Mouse (Mus musculus) lung, postnatal 0 days (tissue): Measurements from ENCODE around the gene Gm49354. TPM values are rescaled to one million over a fixed set of nuclear protein-coding genes. Genes with fewer than 3 reads are reported as not detected.
A peak's percentile ranks its signal among the peaks of the same experiment; 100 is the strongest.

ENCODE experiments used
- ATAC-seq: fragments of 200-750 bp; cut with Nextera tagmentation; 2 replicates; pipeline ENCODE4 v1.8.0; 2017; ENCODE audit warnings: moderate library complexity
- DNase-seq: peaks from one replicate; pipeline ENCODE4 v3.0.0-alpha.2; 2016; ENCODE audit warnings: low spot score
- H3K27ac ChIP-seq: fragments of 300-500 bp; sonication (generic); 2 replicates; pipeline ENCODE4 v1.5.1; 2014; ENCODE audit warnings: antibody characterized with exemption, mild to moderate bottlenecking, low read length, mixed read lengths
- H3K27me3 ChIP-seq: fragments of 300-500 bp; sonication (generic); replicated peaks from 2 replicates; pipeline ENCODE4 v1.6.1; 2014; ENCODE audit warnings: low read length, mixed read lengths; ENCODE audit not compliant: insufficient read depth
- H3K36me3 ChIP-seq: fragments of 300-500 bp; sonication (generic); 2 replicates; pipeline ENCODE4 v1.6.1; 2014; ENCODE audit warnings: low read length, mixed read lengths; ENCODE audit not compliant: insufficient read depth
- H3K4me1 ChIP-seq: fragments of 300-500 bp; sonication (generic); 2 replicates; pipeline ENCODE4 v1.6.1; 2014; ENCODE audit warnings: antibody characterized with exemption, low read depth, low read length, mixed read lengths; ENCODE audit not compliant: insufficient read depth
- H3K4me2 ChIP-seq: fragments of 300-500 bp; sonication (generic); replicated peaks from 2 replicates; pipeline ENCODE4 v1.6.1; 2014; ENCODE audit warnings: low read depth, mild to moderate bottlenecking, low read length, moderate library complexity, mixed read lengths
- H3K4me3 ChIP-seq: fragments of 300-500 bp; sonication (generic); 2 replicates; pipeline ENCODE4 v1.5.1; 2014; ENCODE audit warnings: low read depth, low read length
- H3K9ac ChIP-seq: fragments of 300-500 bp; sonication (generic); replicated peaks from 2 replicates; pipeline ENCODE4 v1.6.1; 2014; ENCODE audit warnings: low read depth, mild to moderate bottlenecking
- H3K9me3 ChIP-seq: fragments of 300-500 bp; sonication (generic); 2 replicates; pipeline ENCODE4 v1.6.1; 2016; ENCODE audit warnings: low read length, mixed read lengths
- CTCF ChIP-seq: IDR thresholded peaks from 2 replicates; pipeline ENCODE4 v1.5.1; 2016; ENCODE audit warnings: antibody characterized with exemption, mild to moderate bottlenecking
- EP300 ChIP-seq: IDR thresholded peaks from 2 replicates; pipeline ENCODE4 v1.6.1; 2016; ENCODE audit warnings: antibody characterized with exemption, mild to moderate bottlenecking, control low read depth
- WGBS: fragments of 180-500 bp; shearing (Covaris S2); extraction: QIAGEN DNeasy Blood & Tissue Kit; methylation state at CpG from one replicate; pipeline ENCODE4 v1.1.7; 2014; 5-methylcytosine and 5-hydroxymethylcytosine counted together
- polyA plus RNA-seq: library from polyadenylated mRNA; unstranded; fragments of >200 nt; fragmentation: Nextera tagmentation; extraction: Ambion mirVana; gene quantifications from 2 replicates; pipeline ENCODE4 v1.2.1, GENCODE M21; 2015

The Gm49354 gene
- polyA plus RNA-seq, 1 experiment from 2014 or later: not detected

DNA sequence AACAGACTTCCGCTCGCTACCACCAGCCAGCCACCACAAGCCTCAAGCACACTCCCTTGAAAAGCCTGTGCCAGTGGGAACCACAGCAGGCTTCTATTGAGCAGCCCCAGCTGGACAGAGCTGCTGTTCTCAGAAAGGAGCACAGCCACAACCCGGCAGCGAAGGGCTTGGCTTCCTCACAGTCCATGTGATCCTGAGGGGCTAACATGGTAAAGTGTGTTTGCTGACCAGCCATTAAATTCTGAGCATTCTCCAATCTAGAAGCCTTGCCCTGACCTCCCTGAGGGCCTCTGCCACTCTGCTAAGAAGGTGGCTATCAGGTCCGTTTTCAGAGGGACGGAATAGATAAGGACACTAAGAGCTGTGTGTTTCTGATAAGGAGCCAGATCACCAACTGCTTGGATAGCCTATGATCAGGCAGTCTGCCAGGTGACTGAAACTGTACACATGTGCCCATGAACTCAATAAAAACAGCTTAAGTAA is 32.1 kb upstream of the Gm49354 start:
- ATAC-seq (peak; percentile 48), DNase-seq (peak; percentile 20)
- TF ChIP-seq CTCF: no peak
- no peak overlapping the region for H3K4me2 ChIP-seq
- H3K4me1 ChIP-seq: peaks cover 9% of the 10 kb centered on the region; the same call in 1 of the 2 replicates
- 55% methylated on average over 6 of the region's 6 CpGs for WGBS
- H3K36me3 ChIP-seq: peaks cover 55% of the 10 kb centered on the region
- no peak overlapping the region for H3K9ac ChIP-seq
- no peaks in the 10 kb centered on the region for H3K9me3 ChIP-seq
- no peak overlapping the region for H3K27ac ChIP-seq
- H3K27me3 ChIP-seq: no peaks in the 10 kb centered on the region
- no peak overlapping the region for H3K4me3 ChIP-seq

- no peaks in the 10 kb centered on the region for H3K27me3 ChIP-seq
- 97% methylated on average over 3 of the region's 3 CpGs for WGBS
- peaks cover 69% of the 10 kb centered on the region for H3K36me3 ChIP-seq
- H3K9ac ChIP-seq: no peak overlapping the region
- H3K4me2 ChIP-seq: no peak overlapping the region
- H3K9me3 ChIP-seq: no peaks in the 10 kb centered on the region
- H3K4me1 ChIP-seq: no peaks in the 10 kb centered on the region
- no peak for DNase-seq
- H3K27ac ChIP-seq: no peak overlapping the region
- no peak for ATAC-seq
- TF ChIP-seq CTCF: no peak
- no peak for TF ChIP-seq EP300
- H3K4me3 ChIP-seq: no peak overlapping the region
Measured at GRCm38 (mm10) chr13:59811581-59811980, 29.5 kb upstream of the Gm49354 start.

DNA sequence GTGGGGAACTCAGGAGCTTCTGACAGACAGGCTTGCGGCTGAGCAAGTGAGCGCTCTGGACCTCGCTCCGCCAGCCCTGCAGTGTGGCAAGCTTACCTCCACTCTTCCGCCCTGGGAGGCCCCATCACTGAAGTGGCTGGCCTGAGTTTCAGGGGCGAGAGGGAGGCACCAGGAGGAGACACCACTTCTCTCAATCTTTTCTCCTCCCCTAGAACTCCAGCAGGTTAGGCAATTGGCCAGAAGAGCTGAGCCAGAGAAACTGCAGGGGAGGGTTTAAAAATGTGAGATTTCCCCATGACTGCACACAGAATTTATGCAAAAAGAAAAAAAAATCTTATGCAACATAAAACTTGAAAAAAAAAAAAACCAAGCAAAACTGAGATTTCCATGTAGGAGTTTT is 19.0 kb upstream of the Gm49354 start:
- Histone ChIP-seq H3K27me3 (no peaks in the 10 kb centered on the region), H3K4me2 (no peak overlapping the region), H3K27ac (no peak overlapping the region), H3K4me1 (no peaks in the 10 kb centered on the region), H3K36me3 (peaks cover 81% of the 10 kb centered on the region), H3K9me3 (no peaks in the 10 kb centered on the region), H3K4me3 (no peak overlapping the region), H3K9ac (no peak overlapping the region)
- 68% methylated on average over 6 of the region's 6 CpGs for WGBS
- ATAC-seq: no peak
- DNase-seq: peak; percentile 67
- TF ChIP-seq EP300: no peak
- TF ChIP-seq CTCF: no peak

DNA sequence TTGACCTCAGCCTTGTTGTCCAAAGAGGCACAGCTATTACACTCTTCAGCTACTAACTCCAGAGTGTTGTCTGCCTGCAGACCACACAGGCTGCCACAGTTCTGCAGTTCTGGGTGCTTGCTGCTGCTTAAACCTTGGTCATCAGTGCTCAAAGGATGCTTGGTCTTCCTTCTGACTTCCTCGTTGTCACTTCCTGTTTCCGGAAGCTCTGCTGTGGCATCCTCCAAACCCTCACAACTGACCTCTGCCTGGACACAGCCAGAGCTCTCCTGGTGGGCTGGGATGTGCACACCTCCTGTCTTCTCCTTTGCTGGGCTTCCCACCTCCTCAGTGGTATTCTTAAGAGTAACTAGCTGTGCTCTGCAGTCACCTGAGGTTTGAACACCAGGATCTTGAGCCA is 18.0 kb upstream of the Gm49354 start:
- DNase-seq (no peak), ATAC-seq (no peak)
- no peaks in the 10 kb centered on the region for H3K4me1 ChIP-seq
- 64% methylated on average over 2 of the region's 2 CpGs for WGBS
- no peak overlapping the region for H3K4me2 ChIP-seq
- H3K27me3 ChIP-seq: no peaks in the 10 kb centered on the region
- H3K9ac ChIP-seq: no peak overlapping the region
- H3K4me3 ChIP-seq: no peak overlapping the region
- no peak overlapping the region for H3K27ac ChIP-seq
- TF ChIP-seq EP300 (no peak), CTCF (no peak)
- H3K36me3 ChIP-seq: peaks cover 83% of the 10 kb centered on the region
- H3K9me3 ChIP-seq: no peaks in the 10 kb centered on the region

GRCm38 (mm10) chr13:59798306-59798705 is 16.3 kb upstream of the Gm49354 start:
- DNase-seq (no peak), ATAC-seq (no peak)
- H3K4me3 ChIP-seq: no peak overlapping the region
- H3K9me3 ChIP-seq: no peaks in the 10 kb centered on the region
- H3K27me3 ChIP-seq: no peaks in the 10 kb centered on the region
- H3K9ac ChIP-seq: no peak overlapping the region
- H3K4me2 ChIP-seq: no peak overlapping the region
- peaks cover 76% of the 10 kb centered on the region; the same call in 1 of the 2 replicates for H3K36me3 ChIP-seq
- H3K4me1 ChIP-seq: no peaks in the 10 kb centered on the region
- TF ChIP-seq EP300: no peak
- TF ChIP-seq CTCF: no peak
- WGBS: 92% methylated on average over 1 of the region's 1 CpGs
- no peak overlapping the region for H3K27ac ChIP-seq

GRCm38 (mm10) chr13:59796466-59796848 is 14.4 kb upstream of the Gm49354 start:
- H3K27me3 ChIP-seq: no peaks in the 10 kb centered on the region
- H3K9me3 ChIP-seq: no peaks in the 10 kb centered on the region
- H3K4me1 ChIP-seq: no peaks in the 10 kb centered on the region
- TF ChIP-seq EP300: no peak
- no peak for TF ChIP-seq CTCF
- H3K36me3 ChIP-seq: peaks cover 78% of the 10 kb centered on the region
- H3K9ac ChIP-seq: no peak overlapping the region
- no peak overlapping the region for H3K4me3 ChIP-seq
- WGBS: 85% methylated on average over 9 of the region's 9 CpGs
- H3K4me2 ChIP-seq: no peak overlapping the region
- H3K27ac ChIP-seq: no peak overlapping the region
- ATAC-seq (no peak), DNase-seq (no peak)
